Mouse (Mus musculus) megakaryocyte, adult 5-6 weeks (primary cell): ENCODE data around the gene Olfr994. TPM values are rescaled to one million over a fixed set of nuclear protein-coding genes. Genes with fewer than 3 reads are reported as not detected.

Experiments
- ATAC-seq: 2 replicates; pipeline ENCODE4 v1.8.0; 2016; ENCODE audit warnings: mild to moderate bottlenecking, inconsistent platforms; ENCODE audit not compliant: poor library complexity, severe bottlenecking
- total RNA-seq, 2 experiments: library from RNA; stranded (forward) in 1 of 2; stranded (reverse) in 1 of 2; fragments of 153-499, 151-499 nt in 1 of 2; fragments of 221-1000, 200-1000 nt in 1 of 2; gene quantifications; 2 replicates each; pipeline versions ENCODE4 v1.2.3 to v1.2.4; 2015 to 2017

Olfr994 gene
- total RNA-seq (2015) = not detected in 2 replicates
- not detected in 2 replicates for total RNA-seq (2017)

- ATAC-seq = no peak
Observed at GRCm38 (mm10) chr2:85436351-85436750, at the start of gene Olfr994. Gene Olfr994 (minus strand): TSS chr2:85436451.

GRCm38 (mm10) chr2:85466801-85467325, 30.6 kb upstream of the Olfr994 start:
- ATAC-seq = no peak

- no peak for ATAC-seq
Observed at GRCm38 (mm10) chr2:85443539-85443938, 7.3 kb upstream of the Olfr994 start, which contains the start of gene Olfr995. Gene Olfr995 (minus strand): TSS chr2:85443639.

GRCm38 (mm10) chr2:85442546-85442945, 6.3 kb upstream of the Olfr994 start:
- ATAC-seq = no peak

GRCm38 (mm10) chr2:85425893-85426292, 10.4 kb downstream of the Olfr994 start:
- ATAC-seq = no peak

GRCm38 (mm10) chr2:85414777-85415176, 21.5 kb downstream of the Olfr994 start, which contains the start of gene Olfr993:
Gene Olfr993 (minus strand): TSS chr2:85414877.
- ATAC-seq = no peak

GRCm38 (mm10) chr2:85409369-85409768, 26.9 kb downstream of the Olfr994 start, which contains the start of gene Olfr992:
Gene Olfr992 (minus strand): TSS chr2:85409469.
- no peak for ATAC-seq

Other genes starting within 250 kb of the Olfr994 start
- gene Lrrc55, start 239.3 kb downstream of the Olfr994 start, total RNA-seq (2015) = not detected in 2 replicates
- gene Lrrc55, start 239.3 kb downstream of the Olfr994 start, total RNA-seq (2017) = not detected in 2 replicates
- gene Olfr987, start 97.1 kb downstream of the Olfr994 start, total RNA-seq (2015) = not detected in 2 replicates
- not detected in 2 replicates for gene Olfr987, start 97.1 kb downstream of the Olfr994 start, total RNA-seq (2017)
- not detected in 2 replicates for gene Olfr988, start 73.2 kb downstream of the Olfr994 start, total RNA-seq (2015)
- gene Olfr988, start 73.2 kb downstream of the Olfr994 start, total RNA-seq (2017) = not detected in 2 replicates
- not detected in 2 replicates for gene Olfr992, start 27.0 kb downstream of the Olfr994 start, total RNA-seq (2015)
- gene Olfr992, start 27.0 kb downstream of the Olfr994 start, total RNA-seq (2017) = not detected in 2 replicates
- not detected in 2 replicates for gene Olfr993, start 21.6 kb downstream of the Olfr994 start, total RNA-seq (2015)
- not detected in 2 replicates for gene Olfr993, start 21.6 kb downstream of the Olfr994 start, total RNA-seq (2017)
- gene Olfr995, start 7.2 kb upstream of the Olfr994 start, total RNA-seq (2015) = not detected in 2 replicates
- not detected in 2 replicates for gene Olfr995, start 7.2 kb upstream of the Olfr994 start, total RNA-seq (2017)
- not detected in 2 replicates for gene 4833423E24Rik, start 82.6 kb upstream of the Olfr994 start, total RNA-seq (2015)
- gene 4833423E24Rik, start 82.6 kb upstream of the Olfr994 start, total RNA-seq (2017) = not detected in 2 replicates
- gene Olfr996, start 142.8 kb upstream of the Olfr994 start, total RNA-seq (2015) = not detected in 2 replicates
- not detected in 2 replicates for gene Olfr996, start 142.8 kb upstream of the Olfr994 start, total RNA-seq (2017)
- not detected in 2 replicates for gene Olfr998, start 152.5 kb upstream of the Olfr994 start, total RNA-seq (2015)
- gene Olfr998, start 152.5 kb upstream of the Olfr994 start, total RNA-seq (2017) = not detected in 2 replicates
- gene Olfr1000, start 175.5 kb upstream of the Olfr994 start, total RNA-seq (2015) = not detected in 2 replicates
- gene Olfr1000, start 175.5 kb upstream of the Olfr994 start, total RNA-seq (2017) = not detected in 2 replicates
- gene Olfr1002, start 214.3 kb upstream of the Olfr994 start, total RNA-seq (2015) = not detected in 2 replicates
- gene Olfr1002, start 214.3 kb upstream of the Olfr994 start, total RNA-seq (2017) = not detected in 2 replicates
- gene Olfr154, start 228.0 kb upstream of the Olfr994 start, total RNA-seq (2015) = not detected in 2 replicates
- gene Olfr154, start 228.0 kb upstream of the Olfr994 start, total RNA-seq (2017) = not detected in 2 replicates
- not detected in 2 replicates for gene Olfr1006, start 242.3 kb upstream of the Olfr994 start, total RNA-seq (2015)
- not detected in 2 replicates for gene Olfr1006, start 242.3 kb upstream of the Olfr994 start, total RNA-seq (2017)